ENCODE assay signal across 27 mouse cellular contexts in the genomic region with DNA sequence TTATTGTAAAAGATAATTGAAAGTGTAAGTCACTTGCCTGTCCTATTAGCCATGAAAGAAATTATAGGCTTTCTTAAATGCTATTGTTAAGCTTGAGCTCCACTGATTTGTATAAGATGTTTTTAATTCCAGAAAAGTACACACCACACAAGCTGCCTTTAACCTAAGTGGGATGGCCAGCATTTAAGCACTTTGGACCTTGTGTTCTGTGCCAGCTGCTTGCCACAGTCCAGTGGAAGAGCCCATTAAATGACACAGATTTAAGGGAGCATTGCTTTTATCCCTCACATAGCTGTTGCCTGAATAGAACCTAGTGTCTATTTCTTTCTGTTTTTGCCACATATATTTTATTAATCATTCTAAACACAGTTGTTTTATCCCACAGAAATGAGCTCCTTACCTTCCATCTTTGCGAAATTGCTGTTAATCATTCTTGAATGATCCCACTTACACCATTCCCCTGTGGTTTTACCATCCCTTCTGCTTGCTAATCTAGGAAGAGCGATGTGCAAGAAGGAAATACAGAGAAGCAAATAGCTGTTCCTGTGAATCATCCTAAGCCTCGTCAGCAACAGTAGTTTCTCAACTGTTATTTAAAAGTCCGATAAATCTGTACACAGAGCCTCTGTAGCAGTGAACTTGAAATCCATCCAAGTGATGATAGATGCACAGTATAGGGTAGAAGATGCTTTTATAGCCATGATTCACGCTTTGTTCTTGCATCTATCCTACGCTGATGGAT. TPM values are rescaled to one million over a fixed set of nuclear protein-coding genes. Genes with fewer than 3 reads are reported as not detected.
DNase-seq lines count a peak whose midpoint lies in the region; ATAC-seq and TF ChIP-seq lines count a peak whose summit lies in the region.
"Had no signal": no experiment of that assay in that cellular context is flagged by ENCODE, and none has a peak within 500 bp of the region (broad histone marks: within the 10 kb centered on the region; RNA-seq: fewer than 3 reads in every experiment).

No protein-coding gene starts in this region.

- no peaks in the 10 kb centered on the region for H3K27me3 ChIP-seq in kidney, embryonic 16.5 days (ENCODE audit: insufficient read depth, low read length)
- H3K27me3 ChIP-seq in liver, adult 2 months (ENCODE audit: control insufficient read depth, insufficient read depth, low read length) = no peaks in the 10 kb centered on the region
- no peaks in the 10 kb centered on the region for H3K27me3 ChIP-seq in liver, embryonic 11.5 days (replicated peaks; ENCODE audit: control insufficient read depth, insufficient read depth, low read length)
- peaks cover 5% of the 10 kb centered on the region for H3K27me3 ChIP-seq in Patski
- H3K27me3 ChIP-seq: CH12.LX; forebrain, embryonic 13.5 days; heart, embryonic 13.5 days; limb, embryonic 13.5 days; lung, embryonic 15.5 days had no signal

- H3K4me2 ChIP-seq in kidney, embryonic 16.5 days (replicated peaks; ENCODE audit: low read depth, low read length) = no peak overlapping the region
- H3K4me2 ChIP-seq in liver, embryonic 11.5 days = no peak overlapping the region
- H3K4me2 ChIP-seq: forebrain, embryonic 13.5 days; heart, embryonic 13.5 days; limb, embryonic 13.5 days; lung, embryonic 15.5 days had no signal

- POLR2A ChIA-PET in Patski (lab: Charles Lee) = no interaction called here

- H3K4me1 ChIP-seq in kidney, embryonic 16.5 days (ENCODE audit: insufficient read depth, low read length) = no peaks in the 10 kb centered on the region
- H3K4me1 ChIP-seq in liver, adult 2 months (ENCODE audit: control insufficient read depth, insufficient read depth, low read length) = peaks cover 6% of the 10 kb centered on the region; the same call in 1 of the 2 replicates
- no peaks in the 10 kb centered on the region for H3K4me1 ChIP-seq in liver, embryonic 11.5 days (replicated peaks; ENCODE audit: control insufficient read depth, insufficient read depth, low read length)
- H3K4me1 ChIP-seq: forebrain, embryonic 13.5 days; heart, embryonic 13.5 days; lung, embryonic 15.5 days; midbrain, embryonic 10.5 days had no signal

- no peak overlapping the region for H3K27ac ChIP-seq in kidney, embryonic 16.5 days (ENCODE audit: low read length)
- H3K27ac ChIP-seq in liver, adult 2 months (replicated peaks; ENCODE audit: insufficient read depth, low read depth, low read length) = no peak overlapping the region
- H3K27ac ChIP-seq in liver, embryonic 11.5 days (ENCODE audit: low read depth, low read length) = no peak overlapping the region
- H3K27ac ChIP-seq: forebrain, embryonic 13.5 days; heart, adult 2 months; heart, embryonic 13.5 days; limb, embryonic 13.5 days; liver, embryonic 14.5 days; lung, embryonic 15.5 days; midbrain, embryonic 10.5 days had no signal

- 85% methylated on average over 6 of the region's 6 CpGs for WGBS in kidney, embryonic 16.5 days
- 70% methylated on average over 6 of the region's 6 CpGs for WGBS in liver, adult 2 months
- WGBS in liver, embryonic 11.5 days = 84% methylated on average over 6 of the region's 6 CpGs

- in situ Hi-C loops in Patski (cut with MboI; ENCODE audit: low pct_unique_long_range_greater_than_20kb) = no loop called here

- no peak overlapping the region for H3K4me3 ChIP-seq in kidney, embryonic 16.5 days (ENCODE audit: low read length)
- H3K4me3 ChIP-seq in liver, adult 2 months (ENCODE audit: insufficient read depth, low read depth, low read length) = no peak overlapping the region
- H3K4me3 ChIP-seq in liver, embryonic 11.5 days (ENCODE audit: low read depth, low read length) = no peak overlapping the region
- H3K4me3 ChIP-seq: forebrain, embryonic 13.5 days; heart, adult 2 months; heart, embryonic 13.5 days; limb, embryonic 13.5 days; lung, embryonic 15.5 days; midbrain, embryonic 10.5 days; myocyte had no signal

- H3K9me3 ChIP-seq in kidney, embryonic 16.5 days (ENCODE audit: low read length) = 0 out of 2 replicates have a peak, but pooled peaks cover 3% of the 10 kb centered on the region
- no peaks in the 10 kb centered on the region for H3K9me3 ChIP-seq in liver, embryonic 11.5 days (ENCODE audit: control insufficient read depth, low read length)
- H3K9me3 ChIP-seq: G1E; heart, embryonic 13.5 days; lung, embryonic 15.5 days; midbrain, embryonic 10.5 days had no signal

- no peaks in the 10 kb centered on the region for H3K79me2 ChIP-seq in liver, adult 2 months (ENCODE audit: control insufficient read depth, insufficient read depth, low read length)

- ATAC-seq in kidney, embryonic 16.5 days (ENCODE audit: low FRiP score, low TSS enrichment) = no peak
- ATAC-seq in liver, embryonic 11.5 days (replicated peaks; ENCODE audit: low FRiP score) = no peak
- peak; percentile 62 for ATAC-seq in Patski
- ATAC-seq: forebrain, embryonic 13.5 days; intestine, postnatal 0 days; midbrain, embryonic 16.5 days had no signal

- peak; percentile 31 for DNase-seq in kidney, adult 11 months
- DNase-seq in liver, adult 2 months (ENCODE audit: extremely low read depth, low read depth, low spot score) = peak; percentile 84
- DNase-seq in liver, embryonic 11.5 days (ENCODE audit: low spot score) = no peak
- DNase-seq in Patski (ENCODE audit: low read depth, low spot score) = peak; percentile 13
- peak; percentile 22 for DNase-seq in telencephalon, adult 2 months (ENCODE audit: low read depth, low spot score)
- DNase-seq in ovary, postnatal 10 days (ENCODE audit: low spot score) = no peak
- DNase-seq: adrenal gland, adult 8-10 months; B cell, adult 2 months; cerebellum, adult 2 months; cerebellum, postnatal 25 days; gastrocnemius, postnatal 14 days; heart, adult 2 months; heart, postnatal 14 days; layer of hippocampus, postnatal 36 days; thymus, adult 2 months had no signal

- H3K9ac ChIP-seq in kidney, embryonic 16.5 days (replicated peaks; ENCODE audit: low read length) = no peak overlapping the region
- H3K9ac ChIP-seq in liver, adult 2 months (ENCODE audit: low read depth, low read length) = no peak overlapping the region
- H3K9ac ChIP-seq in liver, embryonic 11.5 days (ENCODE audit: low read depth, low read length) = no peak overlapping the region
- H3K9ac ChIP-seq: forebrain, embryonic 13.5 days; heart, embryonic 13.5 days; limb, embryonic 13.5 days; liver, embryonic 14.5 days; lung, embryonic 15.5 days had no signal

- TF ChIP-seq POLR2A in liver, adult 2 months (IDR thresholded peaks at IDR 0.05; ENCODE audit: extremely low read depth, insufficient read depth, low read length) = no peak

- CTCF ChIA-PET in Patski (lab: Charles Lee) = interaction anchor here (1.4 kb wide), 1 partner anchor 24 kb away, joined by 3 read pairs; no protein-coding TSS in a partner anchor

- no peaks in the 10 kb centered on the region for H3K36me3 ChIP-seq in kidney, embryonic 16.5 days (ENCODE audit: insufficient read depth, low read length)
- no peaks in the 10 kb centered on the region for H3K36me3 ChIP-seq in liver, adult 2 months (ENCODE audit: control insufficient read depth, insufficient read depth, low read length)
- no peaks in the 10 kb centered on the region for H3K36me3 ChIP-seq in liver, embryonic 11.5 days (ENCODE audit: control insufficient read depth, insufficient read depth, low read length)
- H3K36me3 ChIP-seq: G1E; heart, embryonic 13.5 days; limb, embryonic 13.5 days; lung, embryonic 15.5 days; midbrain, embryonic 10.5 days had no signal

- TF ChIP-seq CTCF in liver, adult 2 months (IDR thresholded peaks at IDR 0.05; ENCODE audit: low read depth, low read length) = no peak
- TF ChIP-seq CTCF in Patski (IDR thresholded peaks at IDR 0.05) = no peak

RNA-seq across cellular contexts. Expression of gene Samsn1, which starts 57.9 kb away (rescaled TPM):
- polyA plus RNA-seq in kidney, embryonic 16.5 days (2015; fragmentation: Nextera tagmentation; extraction: Ambion mirVana) = 2.9 and 4.0 TPM in 2 replicates
- 0.65 and 0.94 TPM in 2 replicates for total RNA-seq in liver, adult 2 months (2014; rRNA removed)
- polyA plus RNA-seq in liver, adult 2 months (2012; rRNA removed) = 0.24 TPM in 1 of 2 replicates, not detected in the other
- polyA plus RNA-seq in liver, embryonic 11.5 days (2014; fragmentation: Nextera tagmentation; extraction: Ambion mirVana) = 24.0 and 27.1 TPM in 2 replicates
- polyA plus RNA-seq in Patski (2021) = not detected

Comparison
In these comparisons a context has a peak if more than half of its experiments do, and no peak if none do; other contexts are left out.
1. DNase-seq: peak in kidney, adult 11 months (single experiment), liver, adult 2 months (single experiment), Patski (single experiment) and telencephalon, adult 2 months (single experiment); none in liver, embryonic 11.5 days (single experiment) and ovary, postnatal 10 days (single experiment).